Mouse (Mus musculus) CH12.LX (cell line): ENCODE measurements at regions not wholly inside any gene's neighbourhood (a gene's known extent, or its start where the extent isn't known, plus 50 kb on each side); places are given as distances from the start of the nearest gene placed in this dataset.

ENCODE experiments used
- CTCF ChIP-seq, 2 experiments: IDR thresholded peaks in 1 of 2; conservative IDR thresholded peaks in 1 of 2; 2 replicates each; pipeline ENCODE4 v1.5.1; 2011 to 2012; ENCODE audit warnings: low read depth in 2 of 2, low read length in 2 of 2, improper control_type of control experiment in 1 of 2, inconsistent platforms in 1 of 2, mild to moderate bottlenecking in 1 of 2, moderate library complexity in 1 of 2
- EP300 ChIP-seq: IDR thresholded peaks from 2 replicates; pipeline ENCODE4 v1.6.1; 2011; ENCODE audit warnings: low read length, improper control_type of control experiment
- ETS1 ChIP-seq: conservative IDR thresholded peaks from 2 replicates; pipeline ENCODE4 v1.6.1; 2012; ENCODE audit warnings: low read depth, mild to moderate bottlenecking, inconsistent platforms, low read length, improper control_type of control experiment, moderate library complexity
- HCFC1 ChIP-seq: IDR thresholded peaks from 2 replicates; pipeline ENCODE4 v1.6.1; 2012; ENCODE audit warnings: low read depth, mild to moderate bottlenecking, inconsistent platforms, low read length, improper control_type of control experiment
- NELFE ChIP-seq: IDR thresholded peaks from 2 replicates; pipeline ENCODE4 v1.6.1; 2011; ENCODE audit warnings: low read depth, low read length, improper control_type of control experiment
- POLR2A ChIP-seq: IDR thresholded peaks from 2 replicates; pipeline ENCODE4 v1.6.1; 2011; ENCODE audit warnings: low read depth, mild to moderate bottlenecking, improper control_type of control experiment, low read length
- SIN3A ChIP-seq: IDR thresholded peaks from 2 replicates; pipeline ENCODE4 v1.6.1; 2012; ENCODE audit warnings: low read length, improper control_type of control experiment, inconsistent platforms
- TBP ChIP-seq: conservative IDR thresholded peaks from 2 replicates; pipeline ENCODE4 v1.6.1; 2011; ENCODE audit warnings: low read depth, low read length, improper control_type of control experiment
- TCF12 ChIP-seq: IDR thresholded peaks from 2 replicates; pipeline ENCODE4 v1.6.1; 2014; ENCODE audit warnings: low read depth, mild to moderate bottlenecking, inconsistent platforms, low read length, improper control_type of control experiment
- UBTF ChIP-seq: IDR thresholded peaks from 2 replicates; pipeline ENCODE4 v1.6.1; 2012; ENCODE audit warnings: low read depth, mild to moderate bottlenecking, inconsistent platforms, low read length, improper control_type of control experiment, moderate library complexity

- TF ChIP-seq POLR2A (no peak), NELFE (no peak), EP300 (no peak), SIN3A (no peak), TBP (no peak), UBTF (no peak), CTCF (conservative IDR thresholded peaks at IDR 0.05 in 1 of 2, IDR thresholded peaks at IDR 0.05 in 1 of 2; ENCODE audit: low read depth in 2 of 2, low read length in 2 of 2) (no peak), HCFC1 (no peak), TCF12 (no peak), ETS1 (no peak)
Observed at GRCm38 (mm10) chr10:97779335-97779734, 52.8 kb upstream of the C030005K15Rik start.
